ENCODE assay signal across 8 mouse cellular contexts in genomic region chr7:111122084-111122530, GRCm38 (mm10). TPM values are rescaled to one million over a fixed set of nuclear protein-coding genes. Genes with fewer than 3 reads are reported as not detected.
DNase-seq lines count a peak whose midpoint lies in the region; ATAC-seq lines count a peak whose summit lies in the region.

No protein-coding gene starts in this region.

- H3K36me3 ChIP-seq in neural tube, embryonic 13.5 days = 0 out of 2 replicates have a peak, but pooled peaks cover 3% of the 10 kb centered on the region

- H3K27ac ChIP-seq in neural tube, embryonic 13.5 days (replicated peaks) = peak overlapping the region; percentile 99

- peak overlapping the region; percentile 69 for H3K4me3 ChIP-seq in neural tube, embryonic 13.5 days

- peak; percentile 91 for ATAC-seq in neural tube, embryonic 13.5 days (ENCODE audit: low read depth)

- H3K27me3 ChIP-seq in neural tube, embryonic 13.5 days = no peaks in the 10 kb centered on the region

- WGBS in neural tube, embryonic 13.5 days = under 1% methylated on average over 34 of the region's 34 CpGs

- peaks cover 17% of the 10 kb centered on the region for H3K4me1 ChIP-seq in neural tube, embryonic 13.5 days (replicated peaks)

- peak; percentile 86 for DNase-seq in CD4-positive, CD25-positive, alpha-beta regulatory T cell, adult 2 months (ENCODE audit: low read depth, low spot score)
- peak; percentile 81 for DNase-seq in MN1 (ENCODE audit: low spot score)
- DNase-seq in embryo, embryonic 10.5 days (ENCODE audit: low spot score) = peak; percentile 81
- peak; percentile 70 for DNase-seq in gastrocnemius, postnatal 25 days
- DNase-seq in kidney, adult 9 months = peak; percentile 80
- peak; percentile 80 to 81 for DNase-seq in lung, adult 18-20 months
- no peak for DNase-seq in right cerebral cortex, postnatal 4 days

- H3K9ac ChIP-seq in neural tube, embryonic 13.5 days = peak overlapping the region; percentile 80

- H3K9me3 ChIP-seq in neural tube, embryonic 13.5 days = no peaks in the 10 kb centered on the region

- H3K4me2 ChIP-seq in neural tube, embryonic 13.5 days = peak overlapping the region; percentile 86

RNA-seq across cellular contexts. Expression of gene Eif4g2, which starts 39.3 kb away (rescaled TPM):
- 100 to 1,000 TPM; 617 to 661 TPM for total RNA-seq in gastrocnemius, postnatal 25 days (2021)
- 1,234 and 1,331 TPM in 2 replicates for polyA plus RNA-seq in neural tube, embryonic 13.5 days (2015; fragmentation: Nextera tagmentation; extraction: Ambion mirVana)
